Mouse (Mus musculus) heart, postnatal 0 days (tissue): Measurements from ENCODE around the gene Cog6.

Source experiments
- CTCF ChIP-seq: IDR thresholded peaks from 2 replicates; pipeline ENCODE4 v1.5.1; 2016; ENCODE audit warnings: antibody characterized with exemption, control low read depth, low read depth
- EP300 ChIP-seq: IDR thresholded peaks from 2 replicates; pipeline ENCODE4 v1.6.1; 2016; ENCODE audit warnings: antibody characterized with exemption, low read depth

DNA sequence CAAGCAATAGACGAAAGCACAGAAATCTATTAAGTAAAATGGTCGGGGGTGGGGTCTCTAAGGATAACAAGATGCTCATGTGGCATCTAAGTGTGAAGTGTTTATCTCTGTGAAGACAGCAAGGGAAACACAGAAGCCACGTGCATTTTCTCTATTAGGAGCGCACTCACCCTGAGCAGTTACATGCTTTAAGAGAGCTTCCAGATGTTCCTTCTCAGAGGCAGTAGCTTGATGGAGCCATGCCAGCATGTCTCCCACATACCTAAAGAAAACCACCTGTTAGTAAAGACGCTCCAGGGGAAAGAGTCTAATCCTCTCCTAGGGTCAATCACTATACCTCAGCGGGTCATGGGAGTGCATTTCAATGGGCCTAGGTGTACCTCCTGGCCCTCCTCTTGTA is 15.0 kb downstream of the Cog6 start:
- TF ChIP-seq CTCF, result no peak
- TF ChIP-seq EP300, result no peak
